Mouse (Mus musculus) testis, adult 10 weeks (tissue): Measurements from ENCODE around the gene Gm31371. TPM values are rescaled to one million over a fixed set of nuclear protein-coding genes. Genes with fewer than 3 reads are reported as not detected.

Experiments used
- polyA plus RNA-seq: library from polyadenylated mRNA; stranded (reverse); fragments of 350-450 nt; fragmentation: Illumina TruSeq; extraction: RNeasy Lipid Tissue Mini Kit (QIAGEN cat#74804); gene quantifications from one replicate; pipeline ENCODE4 v1.2.3, GENCODE M21; 2014; ENCODE audit warnings: low read depth, low replicate concordance

Gm31371 gene
- 27.9 TPM for polyA plus RNA-seq

DNA sequence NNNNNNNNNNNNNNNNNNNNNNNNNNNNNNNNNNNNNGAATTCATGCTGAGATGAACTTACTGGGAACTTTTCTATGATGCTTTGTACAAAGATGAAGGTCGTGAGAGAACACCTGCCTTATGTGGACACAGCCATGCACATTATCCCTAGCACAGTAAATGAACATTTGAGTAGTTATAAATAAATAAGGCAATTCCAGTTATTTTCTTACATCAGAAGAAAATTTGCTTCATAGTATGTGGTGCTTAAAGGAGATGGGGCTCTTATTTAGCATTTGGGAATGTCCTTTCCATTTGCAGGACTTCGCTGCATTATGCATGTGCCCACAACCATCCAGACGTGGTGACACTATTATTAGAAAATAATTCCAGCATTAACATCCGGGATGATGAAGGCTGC, at the start of gene Gm31371:
TSS of gene Gm31371 (plus strand) at position 301 of the 400 bp plus-strand sequence.

Other genes starting within 250 kb of the Gm31371 start
- gene 4930467E23Rik, start 173.8 kb upstream of the Gm31371 start, polyA plus RNA-seq = 82.3 TPM